Mouse (Mus musculus): ENCODE results near the gene Zfp277.

Zfp277 gene

GRCm38 (mm10) chr12:40445206-40445605 is 496 bp downstream of the Zfp277 start:
- DNase-seq (ENCODE audit: low read depth, low spot score), result no peak

- DNase-seq (ENCODE audit: low read depth, low spot score), result no peak
Measured at GRCm38 (mm10) chr12:40438049-40438448, 7.7 kb downstream of the Zfp277 start.

GRCm38 (mm10) chr12:40434101-40434500 is 11.6 kb downstream of the Zfp277 start:
- no peak for DNase-seq (ENCODE audit: low read depth, low spot score)

GRCm38 (mm10) chr12:40431075-40431474 is 14.6 kb downstream of the Zfp277 start:
- no peak for DNase-seq (ENCODE audit: low read depth, low spot score)

- no peak for DNase-seq (ENCODE audit: low read depth, low spot score)
Measured at GRCm38 (mm10) chr12:40429976-40430375, 15.7 kb downstream of the Zfp277 start.

GRCm38 (mm10) chr12:40427606-40428005 is 18.1 kb downstream of the Zfp277 start:
- DNase-seq (ENCODE audit: low read depth, low spot score), result no peak

GRCm38 (mm10) chr12:40424991-40425390 is 20.7 kb downstream of the Zfp277 start:
- no peak for DNase-seq (ENCODE audit: low read depth, low spot score)

GRCm38 (mm10) chr12:40417257-40417656 is 28.4 kb downstream of the Zfp277 start:
- no peak for DNase-seq (ENCODE audit: low read depth, low spot score)

GRCm38 (mm10) chr12:40415312-40415925 is 30.3 kb downstream of the Zfp277 start:
- DNase-seq (ENCODE audit: low read depth, low spot score), result no peak

- DNase-seq (ENCODE audit: low read depth, low spot score), result peak; percentile 86
Measured at GRCm38 (mm10) chr12:40414682-40415311, 30.9 kb downstream of the Zfp277 start.

GRCm38 (mm10) chr12:40399812-40400211 is 45.9 kb downstream of the Zfp277 start:
- no peak for DNase-seq (ENCODE audit: low read depth, low spot score)

- no peak for DNase-seq (ENCODE audit: low read depth, low spot score)
Measured at GRCm38 (mm10) chr12:40399386-40399785, 46.3 kb downstream of the Zfp277 start.

- DNase-seq (ENCODE audit: low read depth, low spot score), result no peak
Measured at GRCm38 (mm10) chr12:40398916-40399315, 46.8 kb downstream of the Zfp277 start.

- no peak for DNase-seq (ENCODE audit: low read depth, low spot score)
Measured at GRCm38 (mm10) chr12:40392869-40393268, 52.8 kb downstream of the Zfp277 start.

- no peak for DNase-seq (ENCODE audit: low read depth, low spot score)
Measured at GRCm38 (mm10) chr12:40391262-40391661, 54.4 kb downstream of the Zfp277 start.

GRCm38 (mm10) chr12:40387786-40388185 is 57.9 kb downstream of the Zfp277 start:
- no peak for DNase-seq (ENCODE audit: low read depth, low spot score)

- no peak for DNase-seq (ENCODE audit: low read depth, low spot score)
Measured at GRCm38 (mm10) chr12:40385301-40385700, 60.4 kb downstream of the Zfp277 start.

GRCm38 (mm10) chr12:40383718-40384117 is 62.0 kb downstream of the Zfp277 start:
- DNase-seq (ENCODE audit: low read depth, low spot score), result no peak

GRCm38 (mm10) chr12:40382539-40382938 is 63.2 kb downstream of the Zfp277 start:
- no peak for DNase-seq (ENCODE audit: low read depth, low spot score)

GRCm38 (mm10) chr12:40381824-40382223 is 63.9 kb downstream of the Zfp277 start:
- DNase-seq (ENCODE audit: low read depth, low spot score), result no peak

GRCm38 (mm10) chr12:40381173-40381801 is 64.4 kb downstream of the Zfp277 start:
- DNase-seq (ENCODE audit: low read depth, low spot score), result no peak

- no peak for DNase-seq (ENCODE audit: low read depth, low spot score)
Measured at GRCm38 (mm10) chr12:40379538-40379923, 66.2 kb downstream of the Zfp277 start.
